Mouse (Mus musculus) ovary, postnatal 10 days (tissue): ENCODE data around the gene Phtf1.

Source experiments
- DNase-seq: peaks from one replicate; pipeline ENCODE4 v3.0.0; 2022; ENCODE audit warnings: low spot score

Phtf1 gene

GRCm38 (mm10) chr3:103967861-103968691 lies at the start of gene Phtf1:
TSS of gene Phtf1 (plus strand) at chr3:103968110.
- peak; percentile 77 for DNase-seq

GRCm38 (mm10) chr3:103920094-103920493 lies 47.8 kb upstream of the Phtf1 start:
- DNase-seq = no peak

- DNase-seq = no peak
Measured at GRCm38 (mm10) chr3:103925302-103925701, 42.6 kb upstream of the Phtf1 start.

GRCm38 (mm10) chr3:103927511-103927910 lies 40.4 kb upstream of the Phtf1 start:
- no peak for DNase-seq

- DNase-seq = no peak
Measured at GRCm38 (mm10) chr3:103944794-103945562, 22.9 kb upstream of the Phtf1 start.

GRCm38 (mm10) chr3:103948666-103949065 lies 19.2 kb upstream of the Phtf1 start:
- DNase-seq = no peak

GRCm38 (mm10) chr3:103960622-103961021 lies 7.3 kb upstream of the Phtf1 start:
- DNase-seq = no peak

GRCm38 (mm10) chr3:103967231-103967630 lies 679 bp upstream of the Phtf1 start:
- no peak for DNase-seq

- DNase-seq = no peak
Measured at GRCm38 (mm10) chr3:103968701-103969100, 791 bp downstream of the Phtf1 start.

GRCm38 (mm10) chr3:103971157-103971556 lies 3.2 kb downstream of the Phtf1 start:
- DNase-seq = no peak

- no peak for DNase-seq
Measured at GRCm38 (mm10) chr3:103984556-103984955, 16.6 kb downstream of the Phtf1 start.

GRCm38 (mm10) chr3:103985194-103985593 lies 17.3 kb downstream of the Phtf1 start:
- DNase-seq = no peak

- DNase-seq = no peak
Measured at GRCm38 (mm10) chr3:103987831-103988432, 20.0 kb downstream of the Phtf1 start.

GRCm38 (mm10) chr3:103989352-103989751 lies 21.4 kb downstream of the Phtf1 start:
- no peak for DNase-seq

GRCm38 (mm10) chr3:103991271-103991670 lies 23.4 kb downstream of the Phtf1 start:
- no peak for DNase-seq

- no peak for DNase-seq
Measured at GRCm38 (mm10) chr3:103998724-103999123, 30.8 kb downstream of the Phtf1 start.

- DNase-seq = no peak
Measured at GRCm38 (mm10) chr3:104006896-104007466, 39.1 kb downstream of the Phtf1 start.

GRCm38 (mm10) chr3:104007479-104007878 lies 39.6 kb downstream of the Phtf1 start:
- DNase-seq = no peak

- DNase-seq = no peak
Measured at GRCm38 (mm10) chr3:104009924-104010662, 42.2 kb downstream of the Phtf1 start.

GRCm38 (mm10) chr3:104011972-104012371 lies 44.1 kb downstream of the Phtf1 start:
- DNase-seq = no peak

- no peak for DNase-seq
Measured at GRCm38 (mm10) chr3:104017931-104018330, 50.0 kb downstream of the Phtf1 start.

- DNase-seq = no peak
Measured at GRCm38 (mm10) chr3:104019453-104019852, 51.5 kb downstream of the Phtf1 start.
